Mouse (Mus musculus) ZHBTc4 (cell line): ENCODE results near the gene Zcchc13.

Experiments
- DNase-seq: peaks from one replicate; pipeline ENCODE4 v3.0.0-alpha.2; 2011; ENCODE audit warnings: low read depth, low spot score

Gene Zcchc13

DNA sequence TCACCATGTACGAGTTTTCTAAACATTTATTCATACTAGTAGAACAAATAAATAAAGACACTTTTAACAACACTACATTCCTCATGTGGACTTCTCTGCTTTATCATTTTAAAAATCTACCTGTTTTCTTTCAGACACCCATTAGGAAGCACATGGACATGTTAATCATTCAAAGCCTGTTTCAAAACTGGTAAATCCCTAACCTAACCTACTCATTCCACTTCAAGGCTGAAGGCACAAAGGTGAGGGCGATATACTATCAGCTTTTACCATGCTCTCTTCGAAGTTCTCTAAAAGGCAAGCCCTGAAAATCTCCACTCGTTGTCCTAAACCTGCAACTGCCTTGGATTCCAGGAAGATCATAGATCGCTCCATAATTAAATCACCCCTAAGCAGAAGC, 8.2 kb downstream of the Zcchc13 start:
- DNase-seq = no peak

DNA sequence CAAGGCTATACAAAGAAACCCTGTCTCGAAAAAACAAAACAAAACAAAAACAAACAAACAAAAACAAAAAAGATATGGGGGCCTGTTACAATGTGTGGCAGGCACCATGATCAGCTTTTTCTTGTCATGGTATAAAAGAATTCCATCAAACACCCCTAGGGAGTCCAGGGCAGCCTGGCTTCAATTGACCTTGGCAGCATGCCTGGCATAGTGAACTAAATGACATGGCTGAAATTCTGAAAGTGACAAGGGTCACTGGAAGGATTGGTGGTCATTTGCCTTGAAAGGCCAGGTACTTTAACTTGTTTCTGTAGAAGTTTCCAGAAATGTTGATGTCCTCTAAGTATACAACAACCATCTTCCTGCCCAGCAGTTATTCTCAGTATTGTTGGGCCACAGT, 13.9 kb downstream of the Zcchc13 start:
- DNase-seq = no peak

DNA sequence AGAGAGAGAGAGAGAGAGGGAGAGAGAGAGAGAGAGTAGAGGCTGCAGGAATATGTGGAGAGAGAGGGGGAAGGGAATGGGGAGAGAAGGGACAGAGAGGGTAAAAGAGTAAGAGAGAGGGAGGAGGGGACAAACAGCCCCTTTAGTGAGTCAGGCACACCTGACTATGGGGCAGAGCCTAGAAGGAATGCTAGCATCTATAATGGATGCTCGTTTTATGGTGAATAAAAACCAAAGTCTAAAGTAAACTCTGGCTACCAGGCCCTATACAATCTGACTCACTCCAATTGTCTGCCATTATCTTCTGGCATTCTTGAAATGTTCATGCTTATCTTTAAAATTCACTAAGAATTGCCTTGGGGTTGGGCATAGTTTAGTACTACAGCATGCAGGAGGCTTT, 21.7 kb downstream of the Zcchc13 start:
- DNase-seq = peak; percentile 1

- DNase-seq = peak; percentile 3
Measured at GRCm38 (mm10) chrX:103653021-103653420, 22.6 kb downstream of the Zcchc13 start.

GRCm38 (mm10) chrX:103658985-103659384, 28.6 kb downstream of the Zcchc13 start:
- no peak for DNase-seq

DNA sequence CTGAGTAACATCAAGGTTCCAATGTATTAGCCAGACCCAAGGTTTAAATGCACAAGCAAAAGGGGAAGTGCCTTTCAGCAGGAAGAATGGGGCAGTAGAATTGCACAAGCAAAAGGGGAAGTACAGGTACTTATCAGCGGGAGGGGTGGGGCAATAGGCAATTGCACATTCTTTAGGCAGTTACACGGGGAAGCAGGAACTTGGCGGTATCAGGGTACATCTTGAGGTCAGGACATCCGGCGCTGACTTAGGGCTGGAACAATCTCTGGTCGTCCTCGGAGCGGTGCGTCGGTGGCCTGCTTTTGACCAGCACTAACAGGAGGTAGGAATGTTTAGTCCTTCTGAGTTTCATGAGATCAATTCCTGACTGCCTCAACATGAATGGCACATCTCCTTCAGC, 34.1 kb downstream of the Zcchc13 start:
- DNase-seq = peak; percentile 3

DNA sequence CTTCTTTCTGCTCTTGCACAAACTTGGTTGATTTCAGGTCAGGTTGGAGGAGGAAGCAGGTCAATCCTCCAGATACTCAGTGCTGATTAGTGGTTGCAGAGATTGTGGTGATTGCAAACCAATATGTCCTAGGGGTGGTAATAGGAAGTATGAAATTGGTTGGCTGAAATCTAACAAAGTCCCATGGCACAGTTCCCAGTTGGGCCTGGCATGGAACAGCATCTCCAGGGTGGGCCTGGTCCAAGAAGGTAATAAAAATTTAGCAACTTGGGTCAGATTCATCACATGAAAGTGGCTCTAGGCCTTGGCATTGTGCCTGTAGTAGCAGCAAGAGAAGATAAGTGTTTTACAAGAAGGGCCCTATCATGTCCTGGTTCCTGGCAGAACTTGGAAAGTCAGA, 39.9 kb downstream of the Zcchc13 start:
- no peak for DNase-seq

DNA sequence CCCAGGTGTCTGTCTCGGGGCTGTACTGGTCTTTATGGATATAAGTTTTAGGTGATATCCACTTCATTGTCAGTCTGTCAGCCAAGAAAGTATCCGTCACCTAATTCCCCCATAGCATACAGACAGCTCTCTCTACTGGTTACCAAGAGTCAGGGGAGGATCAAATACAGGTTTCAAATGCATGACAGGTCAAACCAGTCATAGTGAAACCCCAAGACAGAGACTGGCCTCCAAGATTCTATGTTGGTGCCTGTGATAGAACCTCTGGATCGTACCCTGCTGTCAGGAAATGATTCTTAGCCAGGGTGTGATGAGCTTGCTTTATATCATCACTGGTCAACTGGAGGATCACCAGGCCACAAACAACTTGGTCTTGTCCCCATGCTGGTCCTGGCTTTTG, 43.4 kb downstream of the Zcchc13 start:
- DNase-seq = no peak

- peak; percentile 9 for DNase-seq
Measured at GRCm38 (mm10) chrX:103674674-103675073, 44.3 kb downstream of the Zcchc13 start.
